Mouse (Mus musculus) CH12F3 (cell line): ENCODE measurements around the gene Frem2.

Experiments used
- in situ Hi-C: fragments of 300-500 bp; cut with MboI; formaldehyde crosslinking; loops from 2 replicates; pipeline ENCODE4 v1.14.3; 2020; ENCODE audit warnings: low sequenced_read_pairs

The Frem2 gene

DNA sequence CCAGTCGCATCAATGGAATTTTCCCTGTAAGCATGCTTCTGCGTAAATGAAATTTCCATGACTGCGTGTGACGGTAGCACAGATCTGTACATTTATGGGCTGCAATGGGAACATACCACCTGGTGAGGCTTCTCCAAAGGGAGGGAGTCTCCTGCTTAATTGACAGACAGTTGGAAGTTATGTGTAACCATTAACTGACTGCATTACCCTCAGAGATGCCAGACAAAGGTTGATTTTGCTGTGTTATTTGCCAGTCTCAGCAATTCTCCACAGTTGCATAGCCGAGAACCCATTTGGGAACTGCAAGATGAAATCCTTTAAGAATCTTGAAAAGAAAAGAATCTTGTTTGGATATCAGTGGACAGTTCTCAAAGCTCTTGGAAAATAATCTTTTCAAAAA, 185.1 kb downstream of the Frem2 start:
- in situ Hi-C loops, result loop anchor here (25.0 kb wide), 1 partner anchor 1235 kb away; no protein-coding TSS in a partner anchor

DNA sequence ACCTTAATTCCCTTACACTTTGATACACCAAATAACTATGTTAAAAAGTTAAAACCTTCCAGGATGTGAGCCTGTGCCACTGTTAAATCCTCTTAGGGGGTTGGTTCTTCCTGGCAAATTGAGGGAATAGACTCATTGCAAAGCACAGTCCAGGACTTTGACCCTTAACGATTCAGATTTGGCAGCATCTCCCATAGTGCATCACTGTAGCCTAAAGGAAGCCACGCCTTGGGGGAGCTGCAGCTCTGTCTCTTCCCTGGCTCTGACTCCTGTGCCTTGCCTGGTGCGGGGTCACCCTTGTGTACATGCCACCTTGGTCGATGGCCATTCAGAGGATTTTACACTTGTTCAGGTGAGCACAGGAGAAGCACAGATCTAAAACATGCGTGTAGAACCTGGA, 187.5 kb downstream of the Frem2 start:
- in situ Hi-C loops, result loop anchor here (25.0 kb wide), 1 partner anchor 1232 kb away; no protein-coding TSS in a partner anchor

DNA sequence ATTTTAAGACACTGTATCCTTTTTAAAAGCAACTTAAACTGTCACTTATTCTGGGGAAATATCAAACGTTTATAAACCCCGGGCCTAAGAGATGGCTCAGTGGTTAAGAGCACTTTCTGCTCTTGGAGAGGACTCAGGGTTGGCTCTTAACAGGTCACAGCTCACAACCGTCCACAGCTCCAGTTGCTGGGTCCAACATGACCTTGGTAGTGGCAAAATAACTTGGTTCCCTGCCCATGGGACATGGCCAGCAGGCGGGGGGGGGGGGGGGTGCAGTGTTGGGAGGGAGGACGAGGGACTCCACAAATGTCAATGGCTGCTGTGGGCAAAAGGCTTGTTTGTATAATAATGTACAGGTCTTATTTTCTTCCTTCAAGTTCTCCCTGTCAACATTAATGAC, 189.8 kb downstream of the Frem2 start:
- in situ Hi-C loops, result loop anchor here (25.0 kb wide), 1 partner anchor 1230 kb away; no protein-coding TSS in a partner anchor

DNA sequence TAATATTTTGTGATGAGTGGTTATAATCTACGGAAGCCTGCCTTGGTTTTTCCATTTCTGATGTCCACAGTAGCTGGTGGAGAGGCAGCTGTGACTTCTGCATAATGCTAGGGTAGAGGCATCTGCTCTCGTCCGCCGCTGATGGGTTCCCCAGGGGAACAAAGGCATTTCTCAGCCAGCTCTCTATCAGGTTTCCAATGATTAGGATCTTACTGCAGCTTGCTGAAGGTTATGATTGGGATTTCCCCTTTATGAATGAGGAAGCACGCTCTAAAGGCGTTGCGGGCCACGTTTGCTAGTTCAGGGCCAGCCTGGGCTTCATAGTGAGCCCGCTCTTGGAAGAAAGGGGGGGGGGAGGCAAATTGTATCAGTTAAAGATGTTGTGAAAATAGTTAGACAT, 190.7 kb downstream of the Frem2 start:
- in situ Hi-C loops, result loop anchor here (25.0 kb wide), 1 partner anchor 1229 kb away; no protein-coding TSS in a partner anchor

DNA sequence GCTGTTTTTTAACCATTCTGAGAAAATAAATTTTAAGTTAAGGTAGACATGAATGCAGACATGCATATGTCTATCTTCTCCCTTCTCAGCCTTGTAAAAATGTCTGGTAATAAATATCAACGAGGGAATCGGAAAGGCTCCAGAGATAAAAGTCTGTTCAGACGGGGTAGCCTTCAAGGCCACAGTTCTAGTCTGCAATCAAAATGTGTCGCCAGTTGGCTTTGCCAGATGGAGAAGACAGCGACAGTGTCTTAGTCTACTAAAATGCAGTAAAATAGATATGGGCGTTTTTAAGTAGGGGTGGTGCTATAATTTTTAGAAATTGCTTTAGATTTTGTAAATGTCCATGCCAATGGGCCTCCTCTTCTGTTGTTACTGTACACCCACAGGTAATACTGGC, 191.8 kb downstream of the Frem2 start:
- in situ Hi-C loops, result loop anchor here (25.0 kb wide), 1 partner anchor 1228 kb away; no protein-coding TSS in a partner anchor

DNA sequence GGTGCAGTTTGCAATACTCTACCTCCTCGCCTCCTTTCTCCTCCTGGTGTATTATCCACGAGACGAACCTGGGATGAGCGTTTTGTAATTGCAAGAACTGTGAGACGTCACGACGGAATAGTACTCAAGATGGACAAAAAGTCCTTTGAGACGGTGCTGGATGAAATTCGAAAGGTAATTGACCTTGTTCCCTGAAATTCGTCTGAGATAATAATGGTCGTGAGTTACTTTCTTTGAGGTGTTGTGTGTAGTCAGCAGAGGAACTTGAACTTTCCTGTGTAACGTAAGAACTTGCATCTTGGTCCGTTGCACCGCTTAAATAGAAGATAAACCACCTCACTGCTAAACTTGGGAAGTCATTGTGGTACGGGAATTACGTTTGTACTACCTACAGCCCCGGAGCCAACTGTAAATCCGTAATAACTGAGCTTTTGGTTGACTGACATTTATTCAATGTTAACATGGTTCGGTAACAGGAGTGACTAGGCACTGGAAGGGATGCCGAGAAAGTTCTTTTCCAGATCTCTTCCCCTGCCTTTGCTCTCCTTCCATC, 192.9 kb downstream of the Frem2 start:
- in situ Hi-C loops, result loop anchor here (25.0 kb wide), 1 partner anchor 1227 kb away; no protein-coding TSS in a partner anchor
